Mouse (Mus musculus) bone marrow macrophage, adult 2 months (primary cell): ENCODE data around the gene Actr6.

Experiments used
- CTCF ChIP-seq: IDR thresholded peaks from 2 replicates; pipeline ENCODE4 v1.5.1; 2012; ENCODE audit warnings: low read depth, mild to moderate bottlenecking, low read length, moderate library complexity
- POLR2A ChIP-seq: IDR thresholded peaks from 2 replicates; pipeline ENCODE4 v1.6.1; 2012; ENCODE audit warnings: mild to moderate bottlenecking, low read depth, low read length, borderline replicate concordance

DNA sequence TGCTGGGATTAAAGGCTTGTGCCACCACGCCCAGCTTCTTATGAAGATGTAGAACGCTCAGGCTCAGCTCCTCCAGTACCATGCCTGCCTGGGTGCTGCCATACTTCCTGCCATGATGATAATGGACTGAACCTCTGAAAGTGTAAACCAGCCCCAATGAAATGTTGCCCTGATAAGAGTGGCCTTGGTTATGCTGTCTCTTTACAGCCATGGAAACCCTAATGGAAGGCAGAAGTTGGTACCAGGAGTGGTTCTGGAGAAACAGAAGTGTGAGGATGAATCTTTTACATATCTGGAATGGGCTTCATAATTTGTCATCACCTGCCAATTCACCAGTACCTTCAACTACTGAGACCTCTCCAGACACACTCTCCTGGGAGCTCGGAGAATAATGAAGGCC lies 34.1 kb downstream of the Actr6 start:
- TF ChIP-seq CTCF, result no peak
- TF ChIP-seq POLR2A, result no peak
